8 mouse cellular contexts compared by ENCODE assay signal in genomic region chr16:37109285-37109684, GRCm38 (mm10).
DNase-seq lines count a peak whose midpoint lies in the region; ATAC-seq and TF ChIP-seq lines count a peak whose summit lies in the region.

No protein-coding gene starts in this region.

- no peak overlapping the region for H3K27ac ChIP-seq in forebrain, embryonic 11.5 days (ENCODE audit: low read depth, low read length)
- H3K27ac ChIP-seq in hindbrain, postnatal 0 days, result no peak overlapping the region
- H3K27ac ChIP-seq in limb, embryonic 13.5 days, result no peak overlapping the region
- no peak overlapping the region for H3K27ac ChIP-seq in neural tube, embryonic 13.5 days (replicated peaks)

- 35% methylated on average over 3 of the region's 3 CpGs for WGBS in forebrain, embryonic 11.5 days
- WGBS in hindbrain, postnatal 0 days, result 24% methylated on average over 3 of the region's 3 CpGs
- 33% methylated on average over 3 of the region's 3 CpGs for WGBS in limb, embryonic 13.5 days
- WGBS in neural tube, embryonic 13.5 days, result 34% methylated on average over 3 of the region's 3 CpGs

- no peaks in the 10 kb centered on the region for H3K36me3 ChIP-seq in forebrain, embryonic 11.5 days (ENCODE audit: control insufficient read depth, insufficient read depth, low read length)
- no peaks in the 10 kb centered on the region for H3K36me3 ChIP-seq in hindbrain, postnatal 0 days (ENCODE audit: insufficient read depth, low read length)
- no peaks in the 10 kb centered on the region for H3K36me3 ChIP-seq in limb, embryonic 13.5 days
- H3K36me3 ChIP-seq in neural tube, embryonic 13.5 days, result no peaks in the 10 kb centered on the region

- peak; percentile 78 for TF ChIP-seq CTCF in brain, embryonic 14.5 days (IDR thresholded peaks at IDR 0.05; ENCODE audit: borderline replicate concordance, extremely low read depth, insufficient read depth, insufficient read length)
- peak; percentile 93 for TF ChIP-seq CTCF in hindbrain, postnatal 0 days (IDR thresholded peaks at IDR 0.05; ENCODE audit: low read depth)

- H3K4me1 ChIP-seq in forebrain, embryonic 11.5 days (replicated peaks; ENCODE audit: control insufficient read depth, insufficient read depth, low read length), result no peaks in the 10 kb centered on the region
- H3K4me1 ChIP-seq in hindbrain, postnatal 0 days (ENCODE audit: insufficient read depth, low read length), result no peaks in the 10 kb centered on the region
- H3K4me1 ChIP-seq in limb, embryonic 13.5 days, result no peaks in the 10 kb centered on the region
- H3K4me1 ChIP-seq in neural tube, embryonic 13.5 days (replicated peaks), result no peaks in the 10 kb centered on the region

- no peaks in the 10 kb centered on the region for H3K27me3 ChIP-seq in forebrain, embryonic 11.5 days (ENCODE audit: control insufficient read depth, insufficient read depth, low read length)
- H3K27me3 ChIP-seq in hindbrain, postnatal 0 days (ENCODE audit: insufficient read depth, low read length), result no peaks in the 10 kb centered on the region
- no peaks in the 10 kb centered on the region for H3K27me3 ChIP-seq in limb, embryonic 13.5 days
- no peaks in the 10 kb centered on the region for H3K27me3 ChIP-seq in neural tube, embryonic 13.5 days

- no peak for TF ChIP-seq POLR2A in brain, embryonic 14.5 days (IDR thresholded peaks at IDR 0.05; ENCODE audit: borderline replicate concordance, extremely low read depth, insufficient read depth, insufficient read length, poor library complexity, severe bottlenecking)

- no peaks in the 10 kb centered on the region for H3K9me3 ChIP-seq in forebrain, embryonic 11.5 days (ENCODE audit: control insufficient read depth, low read length)
- no peaks in the 10 kb centered on the region for H3K9me3 ChIP-seq in hindbrain, postnatal 0 days (ENCODE audit: low read length)
- no peaks in the 10 kb centered on the region for H3K9me3 ChIP-seq in limb, embryonic 13.5 days
- H3K9me3 ChIP-seq in neural tube, embryonic 13.5 days, result no peaks in the 10 kb centered on the region

- no peak overlapping the region for H3K4me3 ChIP-seq in forebrain, embryonic 11.5 days (ENCODE audit: low read depth, low read length)
- no peak overlapping the region for H3K4me3 ChIP-seq in hindbrain, postnatal 0 days (ENCODE audit: low read length)
- no peak overlapping the region for H3K4me3 ChIP-seq in limb, embryonic 13.5 days
- H3K4me3 ChIP-seq in neural tube, embryonic 13.5 days, result no peak overlapping the region

- peak; percentile 53 for DNase-seq in left cerebral cortex, adult 11 months (ENCODE audit: low spot score)
- DNase-seq in left cerebral cortex, adult 8-10 months (ENCODE audit: low spot score in 2 of 2), result no peak
- peak; percentile 91 for DNase-seq in brain, embryonic 14.5 days (ENCODE audit: low read depth)
- DNase-seq in forebrain, embryonic 11.5 days (ENCODE audit: low spot score), result peak; percentile 61
- DNase-seq in hindbrain, postnatal 0 days (ENCODE audit: low spot score), result peak; percentile 92
- DNase-seq in urinary bladder, adult 18-20 months (ENCODE audit: low spot score in 2 of 2), result no peak

- H3K9ac ChIP-seq in forebrain, embryonic 11.5 days (ENCODE audit: low read length), result no peak overlapping the region
- no peak overlapping the region for H3K9ac ChIP-seq in hindbrain, postnatal 0 days (replicated peaks; ENCODE audit: low read length)
- H3K9ac ChIP-seq in limb, embryonic 13.5 days, result no peak overlapping the region
- H3K9ac ChIP-seq in neural tube, embryonic 13.5 days, result no peak overlapping the region

- H3K4me2 ChIP-seq in forebrain, embryonic 11.5 days (ENCODE audit: low read depth, low read length, severe bottlenecking), result no peak overlapping the region
- no peak overlapping the region for H3K4me2 ChIP-seq in hindbrain, postnatal 0 days (ENCODE audit: low read depth, low read length)
- H3K4me2 ChIP-seq in limb, embryonic 13.5 days (replicated peaks), result no peak overlapping the region
- H3K4me2 ChIP-seq in neural tube, embryonic 13.5 days, result no peak overlapping the region

- peak; percentile 85 for ATAC-seq in forebrain, embryonic 11.5 days (replicated peaks; ENCODE audit: low FRiP score)
- ATAC-seq in hindbrain, postnatal 0 days, result peak; percentile 94
- peak; percentile 73 for ATAC-seq in limb, embryonic 13.5 days (ENCODE audit: low FRiP score, low read depth)
- peak; percentile 93 for ATAC-seq in neural tube, embryonic 13.5 days (ENCODE audit: low read depth)

Comparison
In these comparisons a context has a peak if more than half of its experiments do, and no peak if none do; other contexts are left out.
1. DNase-seq: peak in left cerebral cortex, adult 11 months (single experiment), brain, embryonic 14.5 days (single experiment), forebrain, embryonic 11.5 days (single experiment) and hindbrain, postnatal 0 days (single experiment); none in left cerebral cortex, adult 8-10 months (0 of 2) and urinary bladder, adult 18-20 months (0 of 2).
2. Peak in every context shown above with its lines, with median percentiles within 50 percentile points of each other: ATAC-seq.